Mouse (Mus musculus): Measurements from ENCODE around the gene Trdmt1.

DNA sequence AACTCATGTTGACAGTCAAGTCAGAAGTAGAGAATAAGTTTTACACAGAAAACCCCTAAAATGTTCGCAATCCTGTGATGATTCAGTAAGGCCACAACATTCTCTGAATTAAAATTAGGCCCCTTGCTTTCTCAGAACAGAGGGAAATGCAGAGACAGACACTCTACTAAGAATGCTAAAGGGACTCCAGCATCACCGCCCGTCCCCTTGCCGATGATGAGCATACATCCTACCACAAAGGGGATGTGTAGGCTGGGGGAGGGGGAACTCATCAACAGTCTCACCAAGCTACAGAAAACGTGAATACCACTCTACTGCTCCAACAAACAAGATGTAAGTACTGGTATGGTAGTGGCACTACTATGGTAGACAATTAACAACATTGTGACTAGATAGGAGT lies 15.3 kb upstream of the Trdmt1 start:
- TF ChIP-seq POLR2A (IDR thresholded peaks at IDR 0.05; ENCODE audit: extremely low read depth, insufficient read depth, low read length) (no peak), CTCF (IDR thresholded peaks at IDR 0.05; ENCODE audit: extremely low read depth, insufficient read depth, low read length) (no peak)

Data from cortical plate, adult 2 months (tissue).